Mouse (Mus musculus): ENCODE data around the gene Pcnp.

- TF ChIP-seq CTCF (IDR thresholded peaks at IDR 0.05; ENCODE audit: low read depth) (no peak), EP300 (IDR thresholded peaks at IDR 0.05; ENCODE audit: low read depth) (no peak)
Observed at GRCm38 (mm10) chr16:55994235-55994634, 35.3 kb downstream of the Pcnp start.

All from liver, postnatal 0 days (tissue).